Mouse (Mus musculus): ENCODE results near the gene Cyp1b1. TPM values are rescaled to one million over a fixed set of nuclear protein-coding genes. Genes with fewer than 3 reads are reported as not detected.

Gene Cyp1b1
- 10 to 100 TPM in 1 of 2 experiments, 1 to 10 TPM in 1; 1.1 to 18.1 TPM for polyA plus RNA-seq (2012; fragmentation: generic; extraction: Trizol)

GRCm38 (mm10) chr17:79714931-79715637 lies at the start of gene Cyp1b1:
Cyp1b1 (minus strand) TSS chr17:79715061.

Other genes starting within 250 kb of the Cyp1b1 start
- gene Rmdn2, start 103.2 kb downstream of the Cyp1b1 start, polyA plus RNA-seq (2012; fragmentation: generic; extraction: Trizol) = 1 to 10 TPM in 1 of 2 experiments, under 1 TPM in 1; 0.19 to 3.9 TPM
- gene Atl2, start 181.1 kb upstream of the Cyp1b1 start, polyA plus RNA-seq (2012; fragmentation: generic; extraction: Trizol) = 1 to 10 TPM in 1 of 2 experiments, under 1 TPM in 1; 0.71 to 5.2 TPM